Mouse (Mus musculus) heart, adult 18-20 months (tissue): ENCODE measurements at regions not wholly inside any gene's neighbourhood (a gene's known extent, or its start where the extent isn't known, plus 50 kb on each side); places are given as distances from the start of the nearest gene placed in this dataset.

Experiments used
- DNase-seq, 2 experiments: peaks; one replicate each; pipeline ENCODE4 v3.0.0; 2021 to 2022; ENCODE audit warnings: mixed read lengths in 1 of 2

GRCm38 (mm10) chr12:118784643-118785042 is 61.5 kb upstream of the Sp8 start:
- DNase-seq = no peak

GRCm38 (mm10) chr12:118781978-118782377 is 64.2 kb upstream of the Sp8 start:
- DNase-seq = no peak

- DNase-seq = no peak
Observed at GRCm38 (mm10) chr12:118775463-118776064, 70.6 kb upstream of the Sp8 start.

- DNase-seq = no peak
Observed at GRCm38 (mm10) chr12:118772790-118773189, 73.3 kb upstream of the Sp8 start.

DNA sequence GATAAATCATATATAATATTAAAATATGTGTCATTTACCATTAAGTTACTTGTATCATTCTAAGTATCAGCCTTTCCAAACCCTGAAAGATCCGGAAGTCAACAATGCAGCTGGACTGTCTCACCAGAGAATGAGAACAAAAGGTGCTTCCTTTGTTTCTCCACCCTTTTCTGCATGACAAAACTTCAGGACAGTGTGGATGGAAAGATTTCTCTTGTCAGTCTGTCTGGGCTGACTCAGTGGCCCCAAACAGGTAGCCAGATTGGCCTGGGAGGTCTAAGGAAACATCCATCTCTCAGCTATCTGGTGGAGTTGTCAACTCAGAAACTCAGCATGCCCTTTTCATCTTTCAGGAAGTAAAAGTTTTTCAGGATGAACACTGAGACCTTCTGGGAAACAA is 79.7 kb upstream of the Sp8 start:
- DNase-seq = no peak

- DNase-seq = no peak
Observed at GRCm38 (mm10) chr12:118754076-118754475, 92.1 kb upstream of the Sp8 start.

DNA sequence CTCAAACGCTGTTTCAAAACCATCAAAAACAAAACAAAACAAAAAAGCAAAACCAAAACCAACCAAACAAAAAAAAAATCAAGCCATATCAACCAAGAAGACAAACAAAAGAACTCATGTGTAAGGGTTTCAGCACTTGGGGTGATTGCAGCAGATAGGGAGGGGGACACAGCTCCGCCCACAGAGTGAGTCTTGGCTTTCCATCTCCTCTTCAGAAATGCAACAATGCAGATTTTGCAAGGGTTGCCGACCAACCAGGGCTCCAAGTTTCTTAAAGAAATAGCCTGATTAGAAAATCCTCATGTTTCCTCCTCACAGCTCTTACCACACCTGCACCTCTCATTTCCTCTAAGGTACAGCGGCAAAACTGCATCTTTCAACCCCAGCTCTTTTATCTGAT is 107.0 kb upstream of the Sp8 start:
- DNase-seq = no peak

DNA sequence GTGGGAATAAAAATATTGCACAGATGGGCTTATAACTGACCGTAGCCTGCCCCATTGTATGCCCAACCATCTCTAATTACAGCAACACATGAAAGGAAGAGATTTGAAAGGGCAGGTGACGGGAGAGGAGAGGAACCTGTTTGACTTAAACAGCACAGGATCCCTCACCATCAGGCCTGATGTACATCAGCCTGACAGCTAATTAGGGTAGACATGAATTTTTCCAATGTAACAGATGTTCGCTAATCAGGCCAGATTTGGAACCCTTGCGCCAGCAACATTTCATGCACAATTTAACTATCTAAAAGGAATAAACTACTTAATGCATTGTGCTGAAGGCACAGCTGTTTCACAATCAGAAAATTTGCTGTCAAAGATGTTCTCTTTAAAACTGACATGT is 120.2 kb upstream of the Sp8 start:
- no peak for DNase-seq

DNA sequence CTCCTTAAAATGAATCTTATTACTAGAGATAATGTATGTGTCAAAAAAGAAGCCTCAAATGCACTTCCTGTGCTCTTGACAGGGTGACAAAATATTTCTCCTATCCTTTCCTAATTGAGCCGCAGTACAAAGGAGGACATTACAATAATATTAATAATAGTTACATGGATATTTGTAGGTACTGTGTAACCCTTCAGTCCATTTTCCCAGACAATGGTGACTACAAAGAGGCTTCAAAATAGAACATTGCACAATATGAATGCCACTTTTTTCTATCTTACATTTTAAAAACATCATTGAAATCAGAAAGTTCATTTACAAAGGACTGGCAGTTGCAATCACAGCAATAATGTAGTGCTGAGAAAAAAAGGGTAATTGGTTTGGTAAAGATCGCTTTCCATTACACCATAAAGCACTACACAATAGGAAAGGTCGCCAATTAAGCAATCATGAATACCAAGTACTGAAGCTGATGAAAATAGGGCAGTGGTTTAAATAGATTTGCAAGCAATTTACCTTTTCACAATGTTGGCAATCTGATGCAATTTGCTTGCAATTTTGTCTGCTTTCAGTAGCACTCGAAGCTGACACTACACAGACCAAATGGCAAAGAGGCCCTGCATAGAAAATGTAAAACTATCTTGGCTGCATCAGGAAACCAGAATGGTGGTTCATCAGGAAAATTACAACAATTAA is 126.1 kb upstream of the Sp8 start:
- DNase-seq = no peak

- DNase-seq = no peak
Observed at GRCm38 (mm10) chr12:118716824-118717223, 129.3 kb upstream of the Sp8 start.

DNA sequence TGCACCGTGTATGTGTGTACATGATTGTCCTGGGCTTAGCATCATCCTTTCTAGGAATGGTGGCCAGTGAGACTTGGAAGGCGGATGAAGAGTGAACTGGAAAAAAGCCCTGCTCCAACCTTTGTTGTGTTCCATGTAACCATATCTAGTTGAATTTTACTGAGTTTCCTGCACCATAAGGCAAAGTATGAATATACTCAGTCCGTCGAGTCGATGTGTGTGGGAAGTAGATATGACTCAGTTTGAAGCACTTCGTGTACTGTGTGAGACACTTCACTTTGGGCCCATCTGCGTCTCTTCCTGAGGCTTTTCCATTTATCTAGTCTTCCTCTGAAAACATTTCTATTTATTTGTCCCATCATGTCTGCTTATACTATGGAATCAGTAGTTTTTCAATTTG is 139.5 kb upstream of the Sp8 start:
- DNase-seq = no peak

DNA sequence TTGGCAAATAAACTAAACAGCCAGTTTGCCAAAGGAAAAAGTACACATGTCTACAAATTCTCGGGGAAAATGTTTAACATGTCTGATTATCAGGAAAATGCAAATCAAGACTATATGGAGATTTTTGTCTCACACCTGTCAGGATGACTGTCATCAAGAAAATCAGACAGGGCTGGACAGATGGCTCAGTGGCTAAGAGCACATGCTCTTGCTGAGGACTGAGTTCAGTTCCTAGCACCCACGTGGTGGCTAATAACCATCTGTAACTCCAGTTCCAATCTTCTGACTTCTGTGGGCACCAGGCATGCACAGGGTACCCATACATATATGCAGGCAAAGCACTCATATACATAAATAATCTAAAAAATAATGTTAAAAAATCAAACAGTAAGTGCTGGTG is 141.3 kb upstream of the Sp8 start:
- DNase-seq = no peak

DNA sequence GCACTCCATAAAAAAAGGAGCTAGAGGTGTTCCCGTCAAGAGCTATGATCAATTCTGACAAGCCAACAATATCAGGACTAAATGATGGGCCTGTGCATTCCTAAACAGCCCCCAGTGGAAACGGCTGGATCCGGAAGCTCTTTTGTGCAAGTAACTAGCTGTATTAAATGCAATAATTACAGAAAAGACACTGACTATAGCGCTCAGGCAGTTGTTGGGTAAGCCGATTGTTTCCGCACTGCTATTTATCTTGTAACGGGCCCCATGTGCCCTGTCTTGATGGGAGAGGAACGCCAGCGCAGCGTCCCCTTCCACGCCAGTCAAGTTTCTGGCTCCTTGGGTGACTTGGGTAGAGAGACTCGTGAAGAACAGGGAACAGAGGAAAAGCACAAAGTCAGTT is 142.4 kb upstream of the Sp8 start:
- DNase-seq = no peak

DNA sequence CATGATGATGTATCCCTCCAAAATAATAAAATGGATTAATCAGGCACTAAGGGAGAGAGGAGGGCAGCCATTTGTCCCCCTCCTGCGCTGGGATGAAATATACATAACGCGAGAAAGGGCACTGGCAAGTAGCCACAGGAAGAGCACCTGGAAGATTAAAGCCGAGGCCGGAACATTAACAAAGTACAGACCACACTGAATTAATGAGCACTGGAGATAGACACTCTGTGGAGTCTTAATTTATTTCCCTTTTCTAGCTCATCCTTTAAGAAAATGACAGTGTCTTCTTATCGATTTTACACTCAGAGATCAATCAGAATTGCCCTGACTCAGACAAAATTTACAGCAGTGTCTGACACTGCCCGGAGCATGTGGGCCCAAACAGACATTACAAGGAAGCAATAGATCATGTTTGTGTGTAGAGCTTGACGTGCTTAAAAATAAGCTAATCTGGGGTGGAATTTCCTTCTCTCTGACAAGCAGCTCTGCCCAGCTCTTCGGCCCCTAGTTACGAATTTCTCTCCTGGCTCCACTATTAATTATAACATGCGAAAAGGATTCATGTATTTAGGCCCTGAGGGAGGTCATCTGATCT is 143.0 kb upstream of the Sp8 start:
- DNase-seq = no peak

DNA sequence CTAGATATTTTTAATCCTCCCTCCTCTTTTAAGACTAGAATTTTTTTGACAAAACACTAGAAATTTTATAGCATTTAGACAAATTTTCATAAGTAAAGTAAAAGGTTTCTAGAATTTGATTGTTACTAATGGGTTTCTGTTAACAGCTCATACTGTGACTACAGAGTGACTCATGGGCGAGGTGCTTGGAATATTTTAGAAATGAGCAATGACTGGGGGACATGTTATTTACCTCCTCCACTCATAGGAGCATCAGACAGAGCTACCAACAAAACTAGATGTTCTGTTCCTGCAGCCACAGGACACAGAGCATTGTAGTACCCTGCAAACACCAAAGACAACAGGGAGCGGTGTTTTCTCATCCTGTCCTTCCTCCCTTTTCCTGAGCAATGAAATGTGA is 144.3 kb upstream of the Sp8 start:
- DNase-seq = no peak

- DNase-seq = no peak
Observed at GRCm38 (mm10) chr12:118698110-118698509, 148.0 kb upstream of the Sp8 start.

DNA sequence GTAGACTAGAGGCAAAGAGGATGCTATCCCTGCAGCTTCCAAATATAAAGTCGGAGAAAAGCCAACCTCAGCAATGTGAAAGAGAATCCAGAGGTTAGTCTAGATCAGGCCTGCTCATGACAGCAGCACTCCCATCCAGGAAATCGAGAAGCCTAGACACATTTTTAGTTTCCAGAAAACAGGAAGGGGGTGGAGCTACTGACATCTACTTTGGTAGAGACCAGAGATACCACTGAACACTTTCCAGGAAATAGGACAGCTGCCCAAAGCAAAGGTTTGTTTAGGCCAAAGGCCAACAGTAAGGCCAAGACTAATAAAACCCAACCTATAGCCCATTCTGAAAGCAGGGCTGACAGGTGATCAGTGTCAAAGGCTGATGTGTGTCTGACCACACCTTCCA is 151.4 kb upstream of the Sp8 start:
- DNase-seq = no peak

DNA sequence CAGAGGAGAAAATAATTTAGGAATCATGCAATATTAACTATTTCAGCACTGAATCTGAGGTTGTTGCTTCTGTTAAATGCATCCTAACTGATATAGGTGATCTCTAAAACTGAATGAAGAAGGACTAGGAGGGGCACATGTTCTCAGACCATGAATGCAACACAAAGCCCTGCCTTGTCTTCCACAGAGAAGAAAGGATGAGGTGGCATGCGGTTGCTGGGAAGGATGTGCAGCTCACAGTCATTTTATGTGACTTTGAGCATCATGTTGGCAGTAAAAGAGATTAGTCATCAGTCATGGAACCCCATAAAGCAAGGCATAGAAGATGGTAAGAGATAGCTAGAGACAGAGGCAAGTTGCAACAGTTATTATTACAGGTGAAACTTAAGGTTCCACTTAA is 163.2 kb upstream of the Sp8 start:
- no peak for DNase-seq

DNA sequence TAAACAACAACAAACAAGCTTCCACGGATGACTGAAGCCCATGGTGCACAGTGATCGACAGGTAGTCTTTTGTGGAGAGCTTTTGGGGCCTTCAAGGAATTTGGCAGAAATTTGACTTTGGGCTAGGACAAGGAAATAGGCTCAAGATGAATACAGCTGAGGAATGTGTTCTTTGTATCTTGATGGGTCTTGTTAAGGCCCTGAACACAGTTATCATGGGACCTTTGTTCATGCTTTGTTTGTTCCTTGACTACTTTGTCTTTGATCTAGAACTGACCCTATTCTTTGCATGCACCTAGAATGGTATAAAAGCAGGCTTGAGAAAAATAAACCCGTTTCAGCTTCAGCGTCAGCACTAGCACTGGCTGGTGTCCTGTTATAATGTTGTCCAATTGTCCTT is 168.1 kb upstream of the Sp8 start:
- no peak for DNase-seq

GRCm38 (mm10) chr12:118661575-118661974 is 184.6 kb upstream of the Sp8 start:
- DNase-seq = no peak

GRCm38 (mm10) chr12:118661214-118661486 is 185.0 kb upstream of the Sp8 start:
- no peak for DNase-seq

GRCm38 (mm10) chr12:118660384-118661213 is 185.5 kb upstream of the Sp8 start:
- DNase-seq = no peak
